Mouse (Mus musculus) liver, embryonic 14.5 days (tissue): ENCODE data around the gene Il6st.

ENCODE experiments used
- CTCF ChIP-seq: IDR thresholded peaks from 2 replicates; pipeline ENCODE4 v1.5.1; 2016; ENCODE audit warnings: antibody characterized with exemption, low read depth, control low read depth
- EP300 ChIP-seq: IDR thresholded peaks from 2 replicates; pipeline ENCODE4 v1.6.1; 2016; ENCODE audit warnings: antibody characterized with exemption, low read depth

- TF ChIP-seq CTCF, result no peak
- no peak for TF ChIP-seq EP300
Measured at GRCm38 (mm10) chr13:112490036-112490435, 26.2 kb downstream of the Il6st start.
